27 mouse cellular contexts compared by ENCODE assay signal in the genomic region with DNA sequence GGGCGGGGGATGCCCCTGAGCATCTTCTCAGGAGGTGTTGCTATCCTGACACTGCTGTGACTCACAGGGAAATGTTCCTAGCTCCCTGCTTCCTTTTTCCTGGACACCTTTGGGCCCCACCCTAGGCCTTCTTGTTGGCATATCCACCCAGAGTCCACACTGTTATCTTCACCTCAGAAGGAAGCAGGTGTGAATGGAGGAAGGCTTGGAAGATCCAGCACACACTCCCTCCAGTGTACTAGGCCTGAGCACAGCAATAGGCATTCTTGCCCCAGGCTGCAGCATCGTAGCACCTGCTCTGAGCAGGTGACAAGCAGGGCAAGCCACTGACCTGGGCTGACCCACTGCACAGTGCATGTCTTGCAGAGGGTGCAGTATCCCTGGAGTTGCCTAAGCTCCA.
DNase-seq lines count a peak whose midpoint lies in the region; ATAC-seq and TF ChIP-seq lines count a peak whose summit lies in the region.
"Had no signal": no experiment of that assay in that cellular context is flagged by ENCODE, and none has a peak within 500 bp of the region (broad histone marks: within the 10 kb centered on the region; RNA-seq: fewer than 3 reads in every experiment).

No protein-coding gene starts in this region.

- 0 out of 2 replicates have a peak, but pooled peaks have one; percentile 21 for ATAC-seq in hindbrain, embryonic 13.5 days (ENCODE audit: low FRiP score)
- ATAC-seq in hindbrain, embryonic 11.5 days (ENCODE audit: low FRiP score), result no peak
- ATAC-seq in intestine, embryonic 14.5 days (replicated peaks; ENCODE audit: low FRiP score, low TSS enrichment, low read depth), result peak; percentile 48
- ATAC-seq in intestine, postnatal 0 days, result peak; percentile 81
- ATAC-seq in stomach, postnatal 0 days (ENCODE audit: low FRiP score, low TSS enrichment), result peak; percentile 91
- ATAC-seq: CD4-positive, CD25-positive, alpha-beta regulatory T cell, adult 4 months; forebrain, embryonic 14.5 days; hindbrain, embryonic 16.5 days; midbrain, embryonic 13.5 days had no signal

- peak; percentile 17; the same call in 1 of the 2 replicates for TF ChIP-seq CTCF in intestine, postnatal 0 days (IDR thresholded peaks at IDR 0.05; ENCODE audit: low read depth)
- TF ChIP-seq CTCF in stomach, postnatal 0 days (IDR thresholded peaks at IDR 0.05; ENCODE audit: low read depth), result no peak

- no peaks in the 10 kb centered on the region for H3K36me3 ChIP-seq in hindbrain, embryonic 13.5 days
- no peaks in the 10 kb centered on the region; the same call in 1 of the 2 replicates for H3K36me3 ChIP-seq in hindbrain, embryonic 11.5 days (ENCODE audit: control insufficient read depth, insufficient read depth, low read length)
- no peaks in the 10 kb centered on the region for H3K36me3 ChIP-seq in intestine, embryonic 14.5 days (ENCODE audit: control insufficient read depth, insufficient read depth, low read length)
- no peaks in the 10 kb centered on the region for H3K36me3 ChIP-seq in intestine, postnatal 0 days (ENCODE audit: control insufficient read depth, insufficient read depth)
- H3K36me3 ChIP-seq in stomach, postnatal 0 days (ENCODE audit: control insufficient read depth, insufficient read depth, low read length), result no peaks in the 10 kb centered on the region
- H3K36me3 ChIP-seq: lung, embryonic 15.5 days; midbrain, embryonic 13.5 days had no signal

- no peak overlapping the region for H3K27ac ChIP-seq in hindbrain, embryonic 13.5 days
- no peak overlapping the region for H3K27ac ChIP-seq in hindbrain, embryonic 11.5 days (ENCODE audit: low read depth, low read length)
- H3K27ac ChIP-seq in intestine, embryonic 14.5 days (ENCODE audit: low read depth), result no peak overlapping the region
- H3K27ac ChIP-seq in intestine, postnatal 0 days (ENCODE audit: low read depth, low read length), result peak overlapping the region; percentile 31; the same call in 1 of the 2 replicates
- H3K27ac ChIP-seq in stomach, postnatal 0 days (replicated peaks), result 0 out of 2 replicates have a peak overlapping the region, but pooled peaks have one; percentile 41
- H3K27ac ChIP-seq: layer of hippocampus, adult 2 months; lung, embryonic 15.5 days; midbrain, embryonic 13.5 days had no signal

- no peak overlapping the region for H3K9ac ChIP-seq in hindbrain, embryonic 13.5 days
- H3K9ac ChIP-seq in hindbrain, embryonic 11.5 days (ENCODE audit: low read depth, low read length), result no peak overlapping the region
- H3K9ac ChIP-seq in intestine, embryonic 14.5 days (ENCODE audit: low read length), result no peak overlapping the region
- H3K9ac ChIP-seq in intestine, postnatal 0 days (ENCODE audit: low read depth, low read length), result no peak overlapping the region
- H3K9ac ChIP-seq in stomach, postnatal 0 days (ENCODE audit: low read length), result no peak overlapping the region
- H3K9ac ChIP-seq: lung, embryonic 15.5 days; midbrain, embryonic 13.5 days had no signal

- DNase-seq in hindbrain, embryonic 11.5 days (ENCODE audit: low spot score), result no peak
- no peak for DNase-seq in intestine, embryonic 14.5 days (ENCODE audit: low spot score)
- DNase-seq in stomach, postnatal 0 days (ENCODE audit: low spot score), result peak; percentile 68
- DNase-seq in cerebellum, postnatal 25 days, result no peak
- no peak for DNase-seq in lung, postnatal 10 days
- DNase-seq: adrenal gland, postnatal 14 days; cerebellum, adult 11 months; cerebellum, adult 9-10 months; embryo, embryonic 11 days; gastrocnemius, postnatal 14 days; heart, postnatal 36 days; kidney, adult 11 months; kidney, postnatal 25 days; layer of hippocampus, postnatal 36 days; left cerebral cortex, postnatal 4 days; liver; lung, postnatal 36 days had no signal

- no peaks in the 10 kb centered on the region for H3K4me1 ChIP-seq in hindbrain, embryonic 13.5 days (replicated peaks)
- no peaks in the 10 kb centered on the region for H3K4me1 ChIP-seq in hindbrain, embryonic 11.5 days (replicated peaks; ENCODE audit: control insufficient read depth, insufficient read depth, low read length)
- no peaks in the 10 kb centered on the region; the same call in 1 of the 2 replicates for H3K4me1 ChIP-seq in intestine, embryonic 14.5 days (replicated peaks; ENCODE audit: control insufficient read depth, insufficient read depth, low read length)
- no peaks in the 10 kb centered on the region for H3K4me1 ChIP-seq in intestine, postnatal 0 days (replicated peaks; ENCODE audit: control insufficient read depth, insufficient read depth, low read length)
- H3K4me1 ChIP-seq in stomach, postnatal 0 days (replicated peaks; ENCODE audit: control insufficient read depth, insufficient read depth), result no peaks in the 10 kb centered on the region
- H3K4me1 ChIP-seq: midbrain, embryonic 13.5 days had no signal

- no peaks in the 10 kb centered on the region for H3K9me3 ChIP-seq in hindbrain, embryonic 13.5 days
- H3K9me3 ChIP-seq in hindbrain, embryonic 11.5 days (ENCODE audit: control insufficient read depth, low read length), result no peaks in the 10 kb centered on the region
- H3K9me3 ChIP-seq in intestine, embryonic 14.5 days (ENCODE audit: control insufficient read depth, low read length), result no peaks in the 10 kb centered on the region
- no peaks in the 10 kb centered on the region for H3K9me3 ChIP-seq in intestine, postnatal 0 days (ENCODE audit: control insufficient read depth)
- H3K9me3 ChIP-seq in stomach, postnatal 0 days (ENCODE audit: control insufficient read depth, low read length), result no peaks in the 10 kb centered on the region
- H3K9me3 ChIP-seq: lung, embryonic 15.5 days; midbrain, embryonic 13.5 days had no signal

- TF ChIP-seq EP300 in stomach, postnatal 0 days (optimal IDR thresholded peaks at IDR 0.05), result no peak

- H3K27me3 ChIP-seq in hindbrain, embryonic 13.5 days, result no peaks in the 10 kb centered on the region
- no peaks in the 10 kb centered on the region for H3K27me3 ChIP-seq in hindbrain, embryonic 11.5 days (ENCODE audit: control insufficient read depth, insufficient read depth, low read length)
- no peaks in the 10 kb centered on the region for H3K27me3 ChIP-seq in intestine, embryonic 14.5 days (replicated peaks; ENCODE audit: control insufficient read depth, insufficient read depth, low read length)
- no peaks in the 10 kb centered on the region for H3K27me3 ChIP-seq in intestine, postnatal 0 days (replicated peaks; ENCODE audit: control insufficient read depth, insufficient read depth, low read length)
- H3K27me3 ChIP-seq in stomach, postnatal 0 days (ENCODE audit: control insufficient read depth, insufficient read depth, low read length), result no peaks in the 10 kb centered on the region
- H3K27me3 ChIP-seq: lung, embryonic 15.5 days; midbrain, embryonic 13.5 days had no signal

- 88% methylated on average over 2 of the region's 2 CpGs for WGBS in hindbrain, embryonic 13.5 days
- 90% methylated on average over 2 of the region's 2 CpGs for WGBS in hindbrain, embryonic 11.5 days
- WGBS in intestine, embryonic 14.5 days, result 88% methylated on average over 2 of the region's 2 CpGs
- WGBS in intestine, postnatal 0 days, result 63% methylated on average over 2 of the region's 2 CpGs
- 73% methylated on average over 2 of the region's 2 CpGs for WGBS in stomach, postnatal 0 days

- H3K4me3 ChIP-seq in hindbrain, embryonic 13.5 days, result no peak overlapping the region
- no peak overlapping the region for H3K4me3 ChIP-seq in hindbrain, embryonic 11.5 days (ENCODE audit: low read depth, low read length)
- H3K4me3 ChIP-seq in intestine, embryonic 14.5 days (ENCODE audit: low read depth, low read length), result no peak overlapping the region
- no peak overlapping the region for H3K4me3 ChIP-seq in intestine, postnatal 0 days (ENCODE audit: low read depth, low read length)
- H3K4me3 ChIP-seq in stomach, postnatal 0 days (ENCODE audit: low read depth, low read length), result no peak overlapping the region
- H3K4me3 ChIP-seq: erythroblast, embryonic 14.5 days; layer of hippocampus, adult 2 months; lung, embryonic 15.5 days; megakaryocyte, embryonic 14.5 days; midbrain, embryonic 13.5 days had no signal

- H3K4me2 ChIP-seq in hindbrain, embryonic 13.5 days, result no peak overlapping the region
- no peak overlapping the region for H3K4me2 ChIP-seq in hindbrain, embryonic 11.5 days (replicated peaks; ENCODE audit: low read depth, low read length)
- no peak overlapping the region for H3K4me2 ChIP-seq in intestine, embryonic 14.5 days (ENCODE audit: low read length)
- H3K4me2 ChIP-seq in intestine, postnatal 0 days (replicated peaks; ENCODE audit: low read depth), result no peak overlapping the region
- no peak overlapping the region for H3K4me2 ChIP-seq in stomach, postnatal 0 days (replicated peaks; ENCODE audit: low read depth)
- H3K4me2 ChIP-seq: lung, embryonic 15.5 days; midbrain, embryonic 13.5 days had no signal

Comparison
In these comparisons a context has a peak if more than half of its experiments do, and no peak if none do; other contexts are left out.
1. H3K27ac ChIP-seq: peak in intestine, postnatal 0 days (single experiment) and stomach, postnatal 0 days (single experiment); none in hindbrain, embryonic 13.5 days (single experiment), hindbrain, embryonic 11.5 days (single experiment) and intestine, embryonic 14.5 days (single experiment).